Mouse (Mus musculus): ENCODE results near the gene Clec2e. TPM values are rescaled to one million over a fixed set of nuclear protein-coding genes. Genes with fewer than 3 reads are reported as not detected.
A peak's percentile ranks its signal among the peaks of the same experiment; 100 is the strongest.

Clec2e gene
- polyA plus RNA-seq, 1 experiment from 2014 or later, result 16.7 TPM

DNA sequence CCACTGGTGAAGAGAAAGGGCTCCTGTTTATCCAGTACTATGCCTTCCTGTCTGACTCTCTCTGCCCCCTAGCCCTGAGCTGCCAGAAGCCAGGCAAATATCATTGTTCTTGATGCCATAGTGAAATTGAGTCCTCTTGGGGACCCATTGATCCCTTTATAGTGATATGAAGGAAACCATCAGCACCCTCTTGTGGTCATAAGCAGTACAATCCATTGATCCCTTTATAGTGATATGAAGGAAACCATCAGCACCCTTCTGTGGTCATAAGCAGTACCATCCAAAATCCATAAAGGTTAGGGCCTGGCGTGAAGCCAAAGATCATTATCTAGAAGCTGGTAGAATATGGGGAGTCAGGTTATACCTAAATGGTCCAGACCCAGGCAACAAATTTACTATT lies 33.7 kb downstream of the Clec2e start:
- no peak overlapping the region for H3K4me2 ChIP-seq (ENCODE audit: low read depth, low read length)
- no peaks in the 10 kb centered on the region for H3K9me3 ChIP-seq (ENCODE audit: control insufficient read depth, low read length)
- H3K4me3 ChIP-seq (ENCODE audit: low read length), result no peak overlapping the region
- no peak overlapping the region for H3K9ac ChIP-seq (ENCODE audit: low read depth, low read length)
- H3K27me3 ChIP-seq (replicated peaks; ENCODE audit: control insufficient read depth, insufficient read depth, low read length), result no peaks in the 10 kb centered on the region
- peak; percentile 69; the same call in 1 of the 2 replicates for ATAC-seq
- no peaks in the 10 kb centered on the region for H3K36me3 ChIP-seq (ENCODE audit: control insufficient read depth, insufficient read depth, low read length)
- 72% methylated on average over 1 of the region's 1 CpGs for WGBS
- H3K4me1 ChIP-seq (ENCODE audit: control insufficient read depth, insufficient read depth, low read length), result no peaks in the 10 kb centered on the region
- H3K27ac ChIP-seq (ENCODE audit: low read length), result no peak overlapping the region

DNA sequence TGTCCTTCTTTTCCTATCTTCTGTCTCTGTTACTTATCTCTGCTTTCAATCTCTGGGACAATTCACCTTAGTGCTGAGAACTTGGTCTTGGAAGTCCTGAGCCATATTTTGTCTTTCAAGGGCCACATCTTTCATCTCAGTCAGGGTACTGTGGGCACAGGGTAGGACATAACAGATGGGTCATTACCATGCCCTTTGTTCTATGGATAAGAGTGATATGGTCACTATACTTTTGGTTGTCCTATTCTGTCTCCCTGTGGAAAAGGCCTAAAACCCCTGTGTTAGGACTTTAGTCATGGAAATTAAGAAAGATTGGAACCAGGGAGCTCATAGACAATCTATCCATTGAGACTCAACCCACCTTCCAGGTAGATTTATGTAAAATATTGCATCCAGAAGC lies 34.2 kb downstream of the Clec2e start:
- Histone ChIP-seq H3K36me3 (ENCODE audit: control insufficient read depth, insufficient read depth, low read length) (no peaks in the 10 kb centered on the region), H3K9ac (ENCODE audit: low read depth, low read length) (no peak overlapping the region), H3K4me3 (ENCODE audit: low read length) (no peak overlapping the region), H3K9me3 (ENCODE audit: control insufficient read depth, low read length) (no peaks in the 10 kb centered on the region), H3K4me1 (ENCODE audit: control insufficient read depth, insufficient read depth, low read length) (no peaks in the 10 kb centered on the region), H3K27me3 (replicated peaks; ENCODE audit: control insufficient read depth, insufficient read depth, low read length) (no peaks in the 10 kb centered on the region), H3K27ac (ENCODE audit: low read length) (no peak overlapping the region), H3K4me2 (ENCODE audit: low read depth, low read length) (no peak overlapping the region)
- no peak for ATAC-seq

DNA sequence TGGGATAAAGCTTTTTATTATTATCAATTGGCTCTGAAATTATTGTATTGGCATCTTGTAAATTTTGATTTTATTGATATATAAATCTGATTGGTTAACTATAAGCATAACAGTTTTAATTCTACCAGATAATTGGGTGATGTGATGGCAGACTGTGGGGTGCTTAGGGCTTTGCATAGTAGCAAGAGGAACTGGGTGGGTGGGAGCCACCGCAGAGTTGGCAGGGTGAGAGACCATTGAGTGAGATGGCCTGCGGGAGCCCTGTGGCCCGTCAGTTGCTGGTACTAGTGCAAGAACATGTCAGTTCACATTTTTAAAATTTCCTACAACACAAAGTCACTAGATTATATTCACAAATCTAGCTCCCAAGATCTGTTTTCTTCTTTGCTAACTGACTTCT lies 34.9 kb downstream of the Clec2e start:
- H3K4me3 ChIP-seq (ENCODE audit: low read length), result no peak overlapping the region
- H3K9me3 ChIP-seq (ENCODE audit: control insufficient read depth, low read length), result no peaks in the 10 kb centered on the region
- no peaks in the 10 kb centered on the region for H3K27me3 ChIP-seq (replicated peaks; ENCODE audit: control insufficient read depth, insufficient read depth, low read length)
- H3K4me1 ChIP-seq (ENCODE audit: control insufficient read depth, insufficient read depth, low read length), result no peaks in the 10 kb centered on the region
- no peak overlapping the region for H3K9ac ChIP-seq (ENCODE audit: low read depth, low read length)
- no peak overlapping the region for H3K4me2 ChIP-seq (ENCODE audit: low read depth, low read length)
- H3K36me3 ChIP-seq (ENCODE audit: control insufficient read depth, insufficient read depth, low read length), result no peaks in the 10 kb centered on the region
- WGBS, result 89% methylated on average over 3 of the region's 3 CpGs
- ATAC-seq, result no peak
- no peak overlapping the region for H3K27ac ChIP-seq (ENCODE audit: low read length)

DNA sequence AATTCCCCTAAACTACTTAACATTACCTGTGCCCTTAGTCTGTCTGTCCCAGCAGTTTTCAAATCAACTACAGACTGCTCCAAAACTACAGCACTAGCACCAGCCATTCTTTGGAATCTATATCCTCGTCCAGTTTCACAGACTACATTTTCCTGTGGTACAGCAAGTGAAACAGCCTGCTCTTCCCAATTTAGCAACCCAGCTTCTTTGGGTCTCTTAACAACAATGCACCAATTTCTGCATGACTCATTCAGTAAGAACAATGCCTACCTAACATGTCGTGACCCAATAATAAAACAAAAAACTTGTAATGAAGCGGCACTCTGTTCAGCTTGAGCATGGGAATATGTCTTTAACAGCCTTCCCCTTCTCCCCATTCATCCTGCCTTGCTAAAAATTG lies 35.3 kb downstream of the Clec2e start:
- H3K9ac ChIP-seq (ENCODE audit: low read depth, low read length), result no peak overlapping the region
- no peaks in the 10 kb centered on the region for H3K9me3 ChIP-seq (ENCODE audit: control insufficient read depth, low read length)
- 72% methylated on average over 3 of the region's 3 CpGs for WGBS
- H3K4me2 ChIP-seq (ENCODE audit: low read depth, low read length), result no peak overlapping the region
- no peaks in the 10 kb centered on the region for H3K36me3 ChIP-seq (ENCODE audit: control insufficient read depth, insufficient read depth, low read length)
- H3K27me3 ChIP-seq (replicated peaks; ENCODE audit: control insufficient read depth, insufficient read depth, low read length), result no peaks in the 10 kb centered on the region
- no peaks in the 10 kb centered on the region for H3K4me1 ChIP-seq (ENCODE audit: control insufficient read depth, insufficient read depth, low read length)
- no peak overlapping the region for H3K4me3 ChIP-seq (ENCODE audit: low read length)
- no peak for ATAC-seq
- H3K27ac ChIP-seq (ENCODE audit: low read length), result no peak overlapping the region

DNA sequence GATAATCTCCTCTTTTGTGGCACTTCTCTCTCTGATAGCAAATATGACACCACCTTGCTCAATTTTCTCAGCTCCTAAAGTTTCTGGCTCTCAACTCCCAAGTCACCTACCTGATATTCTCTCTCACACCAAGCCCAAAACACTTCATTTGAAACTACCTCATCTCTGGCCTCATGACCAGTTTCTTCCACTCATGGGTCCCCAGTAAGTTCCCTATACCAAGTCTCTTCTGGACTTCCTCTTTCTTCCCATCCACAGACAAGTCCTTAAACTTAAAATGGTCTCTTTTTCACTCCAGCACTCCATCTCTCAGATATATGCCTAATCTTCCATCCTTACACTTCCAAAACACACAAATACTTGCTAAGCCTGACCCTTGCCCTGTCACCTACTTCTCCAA lies 42.7 kb downstream of the Clec2e start:
- no peaks in the 10 kb centered on the region for H3K36me3 ChIP-seq (ENCODE audit: control insufficient read depth, insufficient read depth, low read length)
- no peak overlapping the region for H3K4me3 ChIP-seq (ENCODE audit: low read length)
- H3K27ac ChIP-seq (ENCODE audit: low read length), result no peak overlapping the region
- no peak for ATAC-seq
- H3K9me3 ChIP-seq (ENCODE audit: control insufficient read depth, low read length), result no peaks in the 10 kb centered on the region
- no peak overlapping the region for H3K9ac ChIP-seq (ENCODE audit: low read depth, low read length)
- no peaks in the 10 kb centered on the region for H3K27me3 ChIP-seq (replicated peaks; ENCODE audit: control insufficient read depth, insufficient read depth, low read length)
- no peaks in the 10 kb centered on the region for H3K4me1 ChIP-seq (ENCODE audit: control insufficient read depth, insufficient read depth, low read length)
- H3K4me2 ChIP-seq (ENCODE audit: low read depth, low read length), result no peak overlapping the region

DNA sequence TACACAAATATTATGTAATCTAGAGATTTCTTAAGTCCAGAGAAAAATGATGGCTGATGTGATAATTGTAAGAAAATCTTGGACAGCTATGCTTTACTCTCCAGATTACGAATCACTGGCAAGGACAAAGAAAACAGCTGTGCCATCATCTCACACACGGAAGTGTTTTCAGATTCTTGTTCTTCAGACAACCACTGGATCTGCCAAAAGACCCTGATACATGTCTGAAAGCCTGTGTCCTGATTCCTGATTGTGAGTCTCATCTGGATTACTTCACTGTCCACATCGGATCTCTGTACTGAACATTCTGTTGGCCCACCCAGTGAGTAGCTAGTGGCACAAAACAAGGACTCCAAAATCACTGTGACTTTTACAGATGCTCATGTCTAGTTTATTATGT lies 44.5 kb downstream of the Clec2e start:
- no peak overlapping the region for H3K27ac ChIP-seq (ENCODE audit: low read length)
- H3K9ac ChIP-seq (ENCODE audit: low read depth, low read length), result no peak overlapping the region

DNA sequence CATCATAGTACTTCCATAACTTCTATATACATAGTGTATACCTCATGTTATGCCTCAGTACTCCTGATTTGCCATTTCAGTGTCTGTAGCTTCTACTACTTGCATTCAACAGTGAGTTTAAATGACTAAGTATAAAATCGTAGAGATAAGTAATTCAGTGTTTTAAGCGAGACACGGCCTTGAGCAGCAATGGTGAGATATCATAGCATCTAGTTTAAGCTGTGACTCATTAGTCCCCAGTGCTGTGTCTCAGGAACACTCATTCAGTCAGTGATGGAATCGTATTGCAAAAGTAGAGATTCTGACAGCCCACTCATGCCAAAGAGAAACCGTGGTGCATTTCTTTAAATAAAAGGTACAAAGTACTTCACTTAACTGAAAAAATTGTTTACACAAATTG lies 49.0 kb downstream of the Clec2e start:
- ATAC-seq, result no peak
- no peak overlapping the region for H3K4me2 ChIP-seq (ENCODE audit: low read depth, low read length)
- 78% methylated on average over 5 of the region's 5 CpGs for WGBS

More for the DNA sequence above, 44.5 kb downstream of the Clec2e start:
- WGBS, result 81% methylated on average over 3 of the region's 3 CpGs
- Histone ChIP-seq H3K9me3 (ENCODE audit: control insufficient read depth, low read length) (no peaks in the 10 kb centered on the region), H3K4me2 (ENCODE audit: low read depth, low read length) (no peak overlapping the region), H3K27me3 (replicated peaks; ENCODE audit: control insufficient read depth, insufficient read depth, low read length) (no peaks in the 10 kb centered on the region), H3K4me3 (ENCODE audit: low read length) (no peak overlapping the region), H3K36me3 (ENCODE audit: control insufficient read depth, insufficient read depth, low read length) (no peaks in the 10 kb centered on the region), H3K4me1 (ENCODE audit: control insufficient read depth, insufficient read depth, low read length) (no peaks in the 10 kb centered on the region)
- ATAC-seq, result no peak

DNA sequence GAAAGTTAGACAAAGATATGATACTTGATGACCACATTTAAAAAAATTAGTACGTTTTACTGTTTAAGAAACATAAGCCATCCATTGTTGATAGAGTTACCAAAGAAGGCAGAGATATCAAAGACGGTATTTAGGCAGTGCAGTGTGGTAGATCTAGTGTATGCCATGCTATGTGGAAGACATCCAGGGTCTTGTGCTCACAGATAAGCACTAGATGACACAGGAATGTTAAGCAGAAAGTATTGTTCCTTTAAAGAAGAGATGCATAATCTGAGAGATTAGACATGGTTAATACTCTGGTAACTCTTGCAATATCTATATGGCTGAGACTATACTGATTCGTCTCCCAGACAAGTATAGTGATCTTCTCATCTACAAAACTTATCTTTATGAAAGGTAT lies 49.6 kb downstream of the Clec2e start:
- no peaks in the 10 kb centered on the region for H3K9me3 ChIP-seq (ENCODE audit: control insufficient read depth, low read length)
- peaks cover 7% of the 10 kb centered on the region for H3K4me1 ChIP-seq (ENCODE audit: control insufficient read depth, insufficient read depth, low read length)
- no peak overlapping the region for H3K4me2 ChIP-seq (ENCODE audit: low read depth, low read length)
- H3K27me3 ChIP-seq (replicated peaks; ENCODE audit: control insufficient read depth, insufficient read depth, low read length), result no peaks in the 10 kb centered on the region
- H3K27ac ChIP-seq (ENCODE audit: low read length), result no peak overlapping the region
- no peak overlapping the region for H3K9ac ChIP-seq (ENCODE audit: low read depth, low read length)
- no peaks in the 10 kb centered on the region for H3K36me3 ChIP-seq (ENCODE audit: control insufficient read depth, insufficient read depth, low read length)
- 83% methylated on average over 3 of the region's 3 CpGs for WGBS
- H3K4me3 ChIP-seq (ENCODE audit: low read length), result no peak overlapping the region
- ATAC-seq, result no peak

More for the DNA sequence above, 49.0 kb downstream of the Clec2e start:
- no peaks in the 10 kb centered on the region for H3K27me3 ChIP-seq (replicated peaks; ENCODE audit: control insufficient read depth, insufficient read depth, low read length)
- no peaks in the 10 kb centered on the region for H3K9me3 ChIP-seq (ENCODE audit: control insufficient read depth, low read length)
- H3K4me1 ChIP-seq (ENCODE audit: control insufficient read depth, insufficient read depth, low read length), result peaks cover 7% of the 10 kb centered on the region
- H3K4me3 ChIP-seq (ENCODE audit: low read length), result no peak overlapping the region
- no peak overlapping the region for H3K9ac ChIP-seq (ENCODE audit: low read depth, low read length)
- H3K36me3 ChIP-seq (ENCODE audit: control insufficient read depth, insufficient read depth, low read length), result no peaks in the 10 kb centered on the region
- H3K27ac ChIP-seq (ENCODE audit: low read length), result no peak overlapping the region

DNA sequence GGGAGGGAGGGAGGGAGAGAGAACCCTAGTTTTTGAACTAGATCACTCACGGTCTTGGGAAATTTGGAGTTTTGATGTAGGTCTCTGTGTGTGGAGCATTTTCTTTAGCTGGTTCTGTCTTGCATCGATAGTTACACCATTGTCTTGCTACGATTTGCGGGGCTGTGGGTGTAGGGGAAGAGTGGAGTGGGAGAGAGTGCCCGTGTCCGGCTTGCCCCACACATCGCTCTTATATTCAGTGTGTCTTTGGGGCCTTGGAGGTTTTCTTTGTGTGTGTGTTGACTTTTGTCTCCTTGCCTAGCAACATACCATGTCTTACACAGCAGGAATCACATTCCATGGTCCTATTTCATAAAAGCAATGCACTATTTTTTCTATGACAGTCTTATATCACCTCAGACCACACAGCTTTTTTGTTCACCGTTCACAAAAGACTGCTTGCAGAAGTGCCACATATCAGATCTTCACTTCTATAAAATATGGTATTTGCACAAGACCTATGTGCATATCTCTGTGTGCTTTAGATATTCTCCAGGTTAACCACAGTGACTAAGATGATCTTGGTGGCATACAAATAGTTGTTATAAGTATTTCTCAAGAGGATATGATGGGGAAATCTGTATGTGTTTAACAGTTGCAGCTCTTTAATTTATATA lies 51.0 kb downstream of the Clec2e start:
- Histone ChIP-seq H3K27me3 (replicated peaks; ENCODE audit: control insufficient read depth, insufficient read depth, low read length) (no peaks in the 10 kb centered on the region), H3K4me3 (ENCODE audit: low read length) (peak overlapping the region; percentile 27; the same call in 1 of the 2 replicates), H3K4me2 (ENCODE audit: low read depth, low read length) (peak overlapping the region; percentile 51), H3K4me1 (ENCODE audit: control insufficient read depth, insufficient read depth, low read length) (peaks cover 7% of the 10 kb centered on the region), H3K27ac (ENCODE audit: low read length) (no peak overlapping the region), H3K9ac (ENCODE audit: low read depth, low read length) (no peak overlapping the region), H3K36me3 (ENCODE audit: control insufficient read depth, insufficient read depth, low read length) (no peaks in the 10 kb centered on the region), H3K9me3 (ENCODE audit: control insufficient read depth, low read length) (no peaks in the 10 kb centered on the region)
- 4% methylated on average over 8 of the region's 8 CpGs for WGBS
- peak; percentile 51 for ATAC-seq

DNA sequence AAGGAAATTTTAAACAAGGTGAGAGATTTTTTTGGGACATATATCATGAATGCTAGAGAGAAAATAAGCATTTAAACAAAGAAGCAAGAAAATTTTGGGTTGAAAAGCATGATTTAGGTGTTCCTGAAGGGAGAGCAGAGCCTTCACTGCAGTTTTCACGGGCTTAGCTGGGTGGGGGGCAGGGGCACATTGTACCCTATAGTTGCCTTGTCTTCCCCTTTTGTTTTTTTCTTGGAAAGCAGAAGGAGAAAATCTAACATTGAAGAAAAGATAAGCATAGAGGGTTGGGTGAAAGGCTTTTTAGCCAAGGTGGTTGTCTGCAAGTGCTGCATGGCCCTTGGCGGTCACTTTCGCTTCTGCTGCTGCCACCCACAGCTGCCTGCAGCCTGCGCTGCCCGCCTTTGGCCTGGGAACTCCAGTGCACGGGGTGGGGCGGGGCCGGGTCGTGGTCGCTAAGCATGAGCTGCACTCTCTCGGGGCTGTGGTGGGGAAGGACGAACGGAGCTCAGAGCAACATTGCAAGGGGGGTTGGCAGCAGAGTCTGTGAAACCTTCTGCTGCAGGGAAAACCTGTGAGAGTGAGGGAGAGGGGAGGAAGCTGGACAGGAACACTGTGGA lies 51.7 kb downstream of the Clec2e start:
- peak overlapping the region; percentile 67 for H3K4me2 ChIP-seq (ENCODE audit: low read depth, low read length)
- no peaks in the 10 kb centered on the region for H3K9me3 ChIP-seq (ENCODE audit: control insufficient read depth, low read length)
- no peaks in the 10 kb centered on the region for H3K27me3 ChIP-seq (replicated peaks; ENCODE audit: control insufficient read depth, insufficient read depth, low read length)
- peak overlapping the region; percentile 65 for H3K9ac ChIP-seq (ENCODE audit: low read depth, low read length)
- no peaks in the 10 kb centered on the region for H3K36me3 ChIP-seq (ENCODE audit: control insufficient read depth, insufficient read depth, low read length)
- peak overlapping the region; percentile 51 for H3K4me3 ChIP-seq (ENCODE audit: low read length)
- peaks cover 7% of the 10 kb centered on the region for H3K4me1 ChIP-seq (ENCODE audit: control insufficient read depth, insufficient read depth, low read length)
- H3K27ac ChIP-seq (ENCODE audit: low read length), result no peak overlapping the region
- under 1% methylated on average over 13 of the region's 13 CpGs for WGBS
- ATAC-seq, result peak; percentile 94
